Mouse (Mus musculus): ENCODE measurements around the gene Fnbp1l.
A peak's percentile ranks its signal among the peaks of the same experiment; 100 is the strongest.

Gene Fnbp1l

DNA sequence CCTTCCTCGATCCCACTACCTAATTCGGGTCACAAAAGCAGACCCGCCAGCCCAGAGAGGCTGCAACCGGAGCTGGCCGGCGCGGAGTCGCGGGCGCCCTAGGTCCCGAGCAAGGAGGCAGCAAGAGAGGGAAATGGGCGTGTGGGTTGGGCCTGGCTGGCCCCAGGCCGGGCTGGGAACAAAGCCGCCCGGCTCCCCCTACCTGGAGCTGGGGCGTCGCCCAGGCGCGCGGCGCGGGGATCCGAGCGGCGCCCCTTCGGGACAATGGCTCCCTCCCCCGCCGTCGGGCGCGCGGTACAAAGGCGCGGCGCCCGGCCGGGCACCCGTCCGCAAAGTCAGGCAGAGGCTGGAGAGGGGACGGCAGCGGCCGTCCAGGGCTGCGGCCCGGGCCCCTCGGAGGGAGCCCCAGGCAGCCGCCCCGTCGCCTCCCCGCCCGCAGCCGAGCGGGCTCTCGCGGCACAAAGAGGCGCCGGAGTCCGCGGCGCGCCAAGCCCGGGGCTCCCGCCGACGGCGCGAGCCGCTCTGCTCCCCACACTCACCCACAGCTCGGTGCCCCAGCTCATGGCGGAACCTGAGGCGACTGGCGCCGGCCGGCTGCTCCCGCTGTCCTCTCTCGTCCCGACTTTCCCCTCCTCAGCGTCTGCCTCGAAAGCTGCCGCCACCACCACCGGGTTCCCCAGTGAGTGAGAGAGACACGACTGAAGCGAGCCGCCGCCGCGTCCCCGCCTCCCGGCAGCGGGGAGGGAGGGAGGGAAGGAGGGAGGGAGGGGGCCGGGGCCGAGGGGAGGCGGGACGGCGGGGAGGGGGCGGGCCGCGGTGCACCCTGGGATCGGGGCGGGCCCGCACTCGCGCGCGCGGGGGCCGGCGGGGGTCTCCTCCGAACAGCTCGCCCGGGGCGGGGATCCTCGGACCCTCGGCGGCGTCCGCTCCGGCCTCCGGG lies at the start of gene Fnbp1l:
Fnbp1l (minus strand) TSS at position 725 of the 940 bp plus-strand sequence.
- DNase-seq (ENCODE audit: extremely low spot score, low spot score) = peak; percentile 92

DNA sequence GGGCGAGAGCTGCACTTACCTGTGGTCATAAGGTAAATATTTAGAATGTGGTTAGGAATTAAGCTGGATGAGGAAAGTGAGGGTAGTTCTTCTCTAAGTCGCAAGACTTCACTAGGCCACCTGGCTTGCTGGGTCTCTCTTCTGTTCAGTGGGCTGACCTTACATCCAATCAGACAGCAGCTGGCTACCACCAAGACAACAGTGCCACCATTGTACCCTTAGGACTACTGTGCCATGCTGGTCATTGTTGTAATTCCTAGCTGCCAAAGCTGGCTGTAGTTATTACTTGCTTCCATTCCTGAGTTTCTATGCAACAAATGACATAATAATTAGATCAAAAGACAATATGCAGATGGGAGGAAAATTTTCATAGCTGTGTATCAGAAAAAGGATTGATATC lies 41.3 kb upstream of the Fnbp1l start:
- DNase-seq (ENCODE audit: extremely low spot score, low spot score) = no peak

DNA sequence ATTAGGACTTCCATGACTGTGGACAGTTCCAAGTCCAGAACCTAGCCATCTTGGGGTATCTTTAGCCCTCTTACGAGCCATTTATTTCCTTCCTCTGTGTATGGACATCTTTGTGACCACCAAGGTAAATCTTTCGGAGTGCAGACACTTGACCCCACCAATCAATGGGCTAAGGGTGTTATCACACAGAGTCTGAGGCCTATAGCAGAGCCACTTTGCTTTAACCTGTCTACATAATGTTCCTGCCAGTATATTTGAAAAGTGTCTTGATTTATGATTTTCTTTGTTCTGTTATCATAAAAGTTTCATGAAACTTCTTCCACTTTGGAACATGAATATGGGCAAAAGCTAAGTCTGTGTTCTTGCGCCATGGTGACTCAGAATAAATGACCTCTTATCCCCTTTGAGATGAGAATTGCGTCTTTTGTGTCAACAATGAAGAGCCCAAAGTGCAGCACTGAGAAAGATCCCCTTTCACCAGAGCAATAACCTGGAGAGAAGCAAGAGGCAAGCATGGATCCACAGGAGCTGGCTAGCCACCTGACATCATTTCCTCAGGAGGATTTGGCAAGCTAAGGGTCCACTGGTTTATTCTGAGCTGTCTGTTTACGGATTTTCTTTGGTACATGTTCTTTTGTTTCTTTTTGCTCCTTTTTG lies 39.9 kb upstream of the Fnbp1l start:
- no peak for DNase-seq (ENCODE audit: extremely low spot score, low spot score)

DNA sequence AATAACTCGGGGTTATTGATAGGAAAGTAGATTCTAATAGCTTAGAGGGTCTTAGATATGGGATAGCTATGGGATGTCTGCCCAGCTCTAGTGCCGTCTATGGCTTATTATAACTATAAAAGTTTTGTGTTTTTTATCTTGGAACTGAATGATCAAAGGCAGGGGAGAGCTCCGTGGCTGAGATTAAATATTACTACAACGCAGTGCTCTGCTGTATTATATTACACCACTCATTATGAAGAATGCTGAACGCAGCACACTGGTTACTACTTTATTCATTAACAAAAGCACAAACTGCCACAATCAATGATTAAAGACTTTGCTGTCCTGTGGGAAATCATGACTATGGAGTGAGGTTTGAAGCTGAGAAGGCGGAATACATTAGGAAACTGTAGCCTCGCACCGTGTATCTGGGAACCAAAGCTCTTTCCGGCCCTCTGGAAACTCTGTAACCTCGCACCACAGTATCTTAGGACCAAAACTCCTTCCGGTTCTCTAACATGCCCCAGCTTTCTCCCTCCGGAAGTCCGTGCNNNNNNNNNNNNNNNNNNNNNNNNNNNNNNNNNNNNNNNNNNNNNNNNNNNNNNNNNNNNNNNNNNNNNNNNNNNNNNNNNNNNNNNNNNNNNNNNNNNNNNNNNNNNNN lies 27.8 kb upstream of the Fnbp1l start:
- no peak for DNase-seq (ENCODE audit: extremely low spot score, low spot score)

DNA sequence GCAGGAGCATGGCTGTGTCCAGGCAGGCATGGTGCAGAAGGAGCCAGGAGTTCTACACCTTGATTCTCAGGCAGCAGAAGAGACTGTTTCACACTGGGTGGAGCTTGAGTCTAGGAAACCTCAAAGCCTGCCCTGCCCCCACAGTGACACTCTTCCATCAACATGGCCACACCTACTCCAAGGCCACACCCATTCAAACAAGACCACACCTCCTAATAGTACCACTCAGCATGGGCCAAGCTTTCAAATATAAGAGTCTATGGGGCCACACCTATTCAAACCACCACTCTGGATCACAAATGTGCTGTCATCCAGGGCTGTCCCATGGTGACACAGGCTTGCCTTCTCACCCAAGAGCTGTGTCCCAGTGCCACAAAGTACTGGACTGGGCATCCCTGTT lies 20.8 kb upstream of the Fnbp1l start:
- no peak for DNase-seq (ENCODE audit: extremely low spot score, low spot score)

DNA sequence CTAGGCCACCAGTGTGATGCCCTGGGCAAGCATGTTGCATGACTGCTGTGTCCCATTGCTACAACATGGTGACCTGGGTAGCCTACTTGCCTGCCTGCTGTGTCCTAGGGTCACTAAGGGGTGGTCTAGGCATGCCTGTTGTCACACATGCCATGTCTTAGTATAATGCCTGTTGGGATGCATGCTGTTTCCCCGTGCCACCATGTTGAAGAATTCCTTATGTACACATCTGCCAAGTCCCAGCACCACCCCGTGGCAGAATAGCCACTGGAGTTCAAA lies 19.6 kb upstream of the Fnbp1l start:
- no peak for DNase-seq (ENCODE audit: extremely low spot score, low spot score)

DNA sequence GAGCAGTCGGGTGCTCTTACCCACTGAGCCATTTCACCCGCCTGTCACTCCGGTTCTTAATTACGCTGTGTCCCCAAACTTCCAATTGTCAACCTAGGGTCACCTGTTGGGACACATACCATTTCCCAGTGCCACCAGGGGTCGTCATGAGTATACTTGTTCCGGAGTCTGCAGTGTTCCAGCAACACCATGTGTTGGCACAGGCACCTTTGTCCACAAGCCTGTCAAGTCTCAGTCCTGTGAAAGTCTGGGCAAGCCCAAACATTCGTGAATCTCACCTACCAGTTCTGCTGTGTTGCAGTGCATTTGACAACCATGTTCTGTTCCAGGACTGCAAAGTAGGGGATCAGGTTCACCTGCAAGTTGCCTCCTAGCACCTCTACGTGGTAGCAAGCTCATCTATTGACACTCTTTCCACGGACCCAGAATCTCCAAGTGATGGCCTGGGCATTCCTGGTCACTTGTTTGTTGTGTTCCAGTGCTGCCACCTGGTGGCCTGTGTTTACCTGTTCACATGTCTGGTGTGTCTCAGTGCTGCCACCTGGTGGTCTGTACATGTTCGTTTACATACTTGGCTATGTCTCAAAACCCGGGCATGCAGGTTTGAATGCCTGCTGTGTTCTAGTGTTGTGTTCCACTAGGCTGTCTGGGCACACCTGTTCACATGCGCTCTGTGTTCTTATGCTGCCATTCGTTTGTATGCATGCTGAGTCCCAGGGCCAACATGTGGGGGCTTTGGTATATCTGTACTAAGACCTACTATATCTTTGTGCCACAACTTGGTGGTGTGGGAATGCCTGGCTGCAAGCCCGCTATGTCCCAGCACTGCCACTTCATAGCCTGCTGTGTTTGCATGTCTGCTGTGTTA lies 19.0 kb upstream of the Fnbp1l start:
- DNase-seq (ENCODE audit: extremely low spot score, low spot score) = peak; percentile 99

DNA sequence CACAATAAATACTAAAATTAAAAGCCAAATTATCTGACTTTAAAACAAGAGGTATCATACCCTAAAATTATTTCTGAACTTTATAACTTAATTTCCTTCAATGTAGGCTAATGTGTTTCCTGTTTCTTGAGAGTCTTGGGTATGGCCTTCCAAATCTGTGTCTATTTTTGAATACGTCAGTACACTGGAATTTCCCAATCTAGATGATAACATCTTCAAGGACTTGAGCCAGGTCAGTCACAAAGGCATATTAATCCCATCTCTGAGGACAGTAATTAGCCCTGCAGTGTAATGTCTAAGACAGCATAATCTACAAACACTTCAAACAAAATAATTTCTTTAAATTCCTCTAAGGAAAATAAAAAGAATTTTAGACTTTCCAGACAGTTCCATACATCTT lies 17.8 kb upstream of the Fnbp1l start:
- no peak for DNase-seq (ENCODE audit: extremely low spot score, low spot score)

DNA sequence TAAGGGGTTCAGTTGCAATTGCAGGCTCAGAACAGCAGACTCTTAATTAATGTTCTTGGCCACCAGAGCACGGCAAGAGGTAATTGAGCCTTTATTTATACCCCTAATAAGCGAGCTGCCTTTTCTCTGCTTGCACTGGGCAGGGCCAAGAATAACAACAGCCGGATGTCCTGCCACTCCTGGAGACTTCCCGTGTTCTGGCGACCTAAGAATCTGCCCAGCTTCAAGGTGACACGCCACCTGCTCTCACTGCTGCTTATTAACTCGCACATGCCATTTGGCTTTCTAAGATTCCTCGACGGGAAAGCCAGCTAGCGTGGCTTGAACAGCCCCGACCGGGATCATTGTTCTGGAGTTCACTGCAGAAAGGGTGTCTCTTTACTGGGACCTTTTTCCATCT lies 15.7 kb upstream of the Fnbp1l start:
- DNase-seq (ENCODE audit: extremely low spot score, low spot score) = peak; percentile 17

DNA sequence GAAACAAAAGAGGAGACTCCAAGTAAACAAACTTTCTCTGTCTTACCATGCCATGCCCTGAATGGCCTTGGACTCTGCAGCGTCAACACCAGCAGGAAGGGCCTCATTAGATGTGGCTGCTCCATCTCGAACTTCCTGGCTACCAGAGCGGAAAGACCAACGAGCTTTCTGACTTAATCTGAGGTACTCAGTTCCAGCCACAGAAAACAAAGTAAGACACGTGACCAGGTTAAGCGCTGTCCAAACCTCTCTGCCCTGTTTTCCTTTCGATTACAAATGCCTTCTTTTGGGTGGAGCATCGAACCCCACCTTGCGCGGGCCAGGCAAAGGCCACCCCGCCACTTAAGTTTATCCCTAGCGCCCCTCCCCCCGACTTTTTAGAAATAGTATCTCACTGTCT lies 10.1 kb upstream of the Fnbp1l start:
- DNase-seq (ENCODE audit: extremely low spot score, low spot score) = peak; percentile 16

DNA sequence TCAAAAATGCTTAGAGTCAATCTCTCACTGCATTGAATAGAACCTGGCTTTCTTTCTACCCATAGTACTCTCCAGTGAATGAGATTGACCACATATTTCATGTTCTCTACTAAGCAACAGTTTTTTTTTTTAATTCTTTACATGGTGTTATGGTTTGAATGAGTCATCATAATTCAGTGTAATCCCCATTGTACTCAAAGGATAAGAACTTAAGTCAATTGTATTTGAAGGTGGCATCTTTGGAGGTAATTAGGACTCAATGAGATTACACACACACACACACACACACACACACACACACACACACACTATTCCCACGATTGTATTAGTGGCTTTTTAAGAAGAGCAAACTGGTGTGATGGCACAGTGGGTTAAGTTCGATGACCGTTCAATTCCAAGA lies 9.4 kb upstream of the Fnbp1l start:
- DNase-seq (ENCODE audit: extremely low spot score, low spot score) = no peak

DNA sequence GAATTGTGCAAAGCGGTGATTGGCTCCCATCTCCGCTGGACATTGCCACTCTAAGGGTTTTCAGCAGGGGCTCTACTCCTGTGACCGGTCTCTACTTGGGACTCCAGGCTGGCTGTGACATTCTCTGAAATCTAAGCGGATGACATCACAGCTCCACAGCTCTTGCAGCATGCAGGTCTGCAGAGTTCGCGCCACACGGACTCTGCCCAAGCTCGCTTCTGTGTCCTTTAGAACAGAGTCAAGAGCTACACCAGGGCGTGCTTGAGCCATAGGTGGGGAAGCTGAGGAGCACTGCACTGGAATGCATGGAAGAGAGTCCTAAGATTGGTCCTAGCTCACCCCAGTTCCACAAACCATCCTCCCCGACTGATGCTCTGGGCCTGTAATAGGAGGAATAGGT lies 9.0 kb upstream of the Fnbp1l start:
- no peak for DNase-seq (ENCODE audit: extremely low spot score, low spot score)

DNA sequence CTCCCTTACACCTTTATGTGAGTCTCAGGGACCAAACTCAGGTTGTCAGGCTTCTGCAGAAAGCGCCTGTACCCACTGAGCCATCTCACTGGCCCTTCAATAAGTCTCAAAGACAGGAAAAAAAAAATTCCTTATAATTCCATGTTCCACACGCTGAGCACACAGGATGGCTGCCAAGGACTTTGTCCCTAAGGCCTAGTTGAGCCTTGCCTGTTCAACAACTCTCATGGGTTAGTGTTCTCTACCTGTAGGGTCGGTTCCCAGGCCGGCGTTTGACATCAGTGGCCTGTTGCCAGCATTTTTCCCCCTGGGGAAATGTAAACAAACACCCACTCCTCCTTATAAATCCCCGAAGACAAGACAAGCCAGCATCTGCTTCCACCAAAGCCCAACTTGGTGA lies 8.3 kb upstream of the Fnbp1l start:
- no peak for DNase-seq (ENCODE audit: extremely low spot score, low spot score)

DNA sequence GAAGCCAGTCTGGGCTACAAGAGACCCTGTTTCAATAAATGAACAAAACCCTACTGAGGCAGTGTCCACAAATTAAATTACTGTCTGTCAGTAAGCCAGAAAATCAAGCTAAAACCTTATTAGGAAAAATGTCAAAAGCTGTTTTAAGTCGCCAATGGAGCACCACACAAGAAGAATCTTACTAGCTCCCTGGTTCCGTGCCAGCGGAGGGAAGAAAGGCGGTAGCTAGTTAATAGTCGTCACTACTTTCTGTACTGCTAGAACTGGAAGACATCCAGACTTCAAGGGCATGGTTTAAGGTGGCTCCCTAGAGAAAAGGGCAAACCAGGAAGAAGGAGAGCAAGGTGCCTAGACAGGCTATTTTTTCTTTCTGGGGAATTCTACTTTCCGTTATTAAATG lies 5.1 kb upstream of the Fnbp1l start:
- no peak for DNase-seq (ENCODE audit: extremely low spot score, low spot score)

DNA sequence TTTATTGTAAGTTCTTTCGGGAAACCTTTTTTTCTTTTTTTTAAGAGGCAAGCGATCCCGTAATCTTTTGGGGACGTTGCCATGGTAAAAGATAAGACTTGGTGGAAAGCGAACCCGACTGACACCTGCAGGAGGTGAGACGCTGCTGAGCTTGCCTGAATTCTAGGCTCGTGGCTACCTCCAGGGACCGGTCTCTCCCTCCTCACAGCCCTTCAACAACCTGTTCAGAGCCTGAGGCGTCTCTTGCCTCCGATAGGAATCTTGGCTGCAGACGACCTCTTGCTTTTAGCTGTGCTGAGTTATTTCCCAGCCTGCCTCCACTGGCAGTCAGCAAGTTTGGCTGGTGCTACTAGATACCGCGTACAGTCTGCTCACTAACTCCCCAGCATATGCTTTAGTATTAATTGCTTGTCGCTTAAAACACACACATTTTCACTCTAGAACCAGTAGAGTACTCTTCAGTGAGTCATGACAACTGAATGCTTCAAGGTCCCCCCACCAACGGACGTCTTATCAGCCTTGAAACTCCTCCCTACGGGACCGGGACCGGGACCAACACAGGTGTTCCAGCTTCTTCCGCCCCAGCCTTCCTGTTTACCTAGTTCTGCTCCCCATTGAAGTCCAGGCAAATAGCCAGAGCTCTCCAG lies 893 bp upstream of the Fnbp1l start:
- DNase-seq (ENCODE audit: extremely low spot score, low spot score) = peak; percentile 54

DNA sequence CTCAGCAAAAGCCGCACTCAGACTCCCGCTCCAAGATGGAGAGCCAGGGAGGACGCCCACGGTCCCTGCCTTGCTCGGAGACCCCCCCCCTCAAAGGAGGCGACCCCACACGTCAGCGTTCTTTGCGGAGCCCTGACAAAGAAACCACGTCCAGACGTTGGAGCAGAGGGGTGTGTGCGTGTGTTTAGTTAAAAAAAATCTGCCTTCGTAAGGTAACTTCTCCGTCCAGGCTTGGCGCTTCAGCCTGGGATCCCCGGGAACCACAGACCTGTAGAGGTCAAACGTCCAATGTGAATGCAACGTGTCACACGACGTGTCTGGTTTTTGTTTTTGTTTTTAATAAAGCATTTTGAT lies 393 bp upstream of the Fnbp1l start:
- no peak for DNase-seq (ENCODE audit: extremely low spot score, low spot score)

DNA sequence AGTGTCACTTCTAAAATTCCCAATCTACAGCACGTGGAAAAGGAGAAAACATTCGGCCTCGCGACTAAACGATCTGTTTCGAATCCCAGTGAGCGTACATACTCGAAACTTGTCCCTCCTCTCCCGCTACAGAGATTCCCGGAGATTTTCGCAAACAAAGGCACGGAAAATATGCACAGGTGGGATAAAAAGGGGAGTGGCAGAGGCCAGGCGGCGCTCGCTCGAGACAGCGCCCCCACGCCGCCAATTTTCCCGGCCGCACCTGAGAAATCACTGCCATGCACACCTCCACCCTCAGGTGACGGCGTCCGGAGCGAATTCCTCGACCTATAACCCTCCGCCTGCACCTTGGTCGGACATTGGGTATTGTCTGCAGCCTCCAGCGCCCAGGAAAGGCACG lies 1.1 kb downstream of the Fnbp1l start:
- peak; percentile 56 for DNase-seq (ENCODE audit: extremely low spot score, low spot score)

DNA sequence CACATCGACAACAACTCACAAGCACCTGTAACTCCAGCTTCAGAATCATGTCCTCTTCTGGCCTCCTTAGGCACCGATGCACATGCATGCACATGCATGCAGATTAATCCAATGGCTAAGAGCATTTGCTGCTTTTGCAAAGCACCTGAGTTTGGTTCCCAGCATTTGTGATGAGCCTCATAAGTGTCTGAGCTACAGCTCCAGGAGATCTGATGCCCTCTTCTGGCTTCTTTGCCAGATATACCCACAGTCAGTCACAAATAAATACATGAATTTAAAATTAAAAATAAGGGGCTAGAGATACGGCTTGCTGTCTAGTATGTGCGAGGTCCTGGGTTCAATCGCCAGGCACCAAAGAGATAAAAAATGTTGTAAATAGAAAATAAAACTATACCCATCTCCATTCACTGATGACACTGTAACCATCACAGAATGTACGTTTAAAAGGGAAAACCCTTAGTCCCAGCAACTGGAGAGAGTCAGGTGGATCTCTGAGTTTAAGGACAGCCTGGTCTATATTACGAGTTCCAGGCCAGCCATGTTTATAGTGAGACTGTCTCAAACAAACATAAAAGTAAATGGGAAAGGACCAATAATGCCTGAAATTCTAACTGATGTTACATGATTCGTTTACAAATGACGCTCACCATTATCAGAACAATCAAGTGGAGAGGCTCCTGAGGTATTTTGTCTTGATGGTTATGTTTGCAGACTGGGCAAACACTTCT lies 1.7 kb downstream of the Fnbp1l start:
- no peak for DNase-seq (ENCODE audit: extremely low spot score, low spot score)

DNA sequence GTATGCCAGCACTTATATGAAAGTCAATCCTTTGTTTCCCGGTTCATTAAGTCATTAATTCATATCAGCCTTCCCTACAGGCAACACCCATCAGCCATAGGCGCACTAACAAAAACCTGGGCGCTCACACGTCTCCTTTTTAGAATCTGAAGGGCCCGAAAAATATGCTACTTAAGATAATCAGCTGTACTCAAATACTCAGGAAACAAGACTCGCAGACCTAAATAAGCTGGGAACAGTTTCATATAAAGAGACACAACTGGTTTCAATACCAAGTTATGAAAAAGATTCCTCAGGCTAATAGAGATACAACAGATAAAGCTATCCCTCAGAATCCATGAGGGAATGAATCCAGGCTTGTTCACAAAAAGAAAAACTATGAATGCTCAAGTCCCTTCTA lies 7.0 kb downstream of the Fnbp1l start:
- DNase-seq (ENCODE audit: extremely low spot score, low spot score) = no peak

DNA sequence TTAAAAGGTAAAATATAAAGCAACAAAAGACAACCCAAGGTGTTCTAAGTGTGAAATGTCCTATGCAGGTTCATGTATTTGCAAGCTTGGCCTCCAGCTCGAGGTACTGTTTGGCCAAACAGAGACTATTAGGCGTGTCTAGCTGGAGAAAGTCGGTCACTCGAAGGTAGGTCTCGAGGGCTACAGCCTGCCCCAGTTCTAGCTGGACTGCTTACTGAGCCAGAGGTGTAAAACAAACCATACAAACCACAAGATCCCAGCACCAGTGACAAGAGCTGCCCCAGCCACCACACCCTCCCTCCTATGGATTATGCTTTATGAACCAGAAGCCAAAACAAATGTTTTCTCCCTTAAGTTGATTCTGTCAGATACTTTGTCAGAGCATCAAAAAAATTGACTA lies 7.8 kb downstream of the Fnbp1l start:
- no peak for DNase-seq (ENCODE audit: extremely low spot score, low spot score)

Data from neural tube, embryonic 10.5 days (tissue).